Mouse (Mus musculus) testis, adult 2 months (tissue): ENCODE results near the gene Snrpa1.

Experiments used
- CTCF ChIP-seq: fragments of 200-500 bp; IDR thresholded peaks from 2 replicates; pipeline ENCODE4 v1.5.1; 2012; ENCODE audit warnings: low read depth, mild to moderate bottlenecking, inconsistent platforms, low read length, moderate library complexity; ENCODE audit not compliant: control insufficient read depth, insufficient read depth, insufficient replicate concordance
- POLR2A ChIP-seq: fragments of 200-500 bp; IDR thresholded peaks from 2 replicates; pipeline ENCODE4 v1.6.1; 2012; ENCODE audit warnings: low read depth, mild to moderate bottlenecking, inconsistent platforms, low read length, moderate library complexity; ENCODE audit not compliant: control insufficient read depth

DNA sequence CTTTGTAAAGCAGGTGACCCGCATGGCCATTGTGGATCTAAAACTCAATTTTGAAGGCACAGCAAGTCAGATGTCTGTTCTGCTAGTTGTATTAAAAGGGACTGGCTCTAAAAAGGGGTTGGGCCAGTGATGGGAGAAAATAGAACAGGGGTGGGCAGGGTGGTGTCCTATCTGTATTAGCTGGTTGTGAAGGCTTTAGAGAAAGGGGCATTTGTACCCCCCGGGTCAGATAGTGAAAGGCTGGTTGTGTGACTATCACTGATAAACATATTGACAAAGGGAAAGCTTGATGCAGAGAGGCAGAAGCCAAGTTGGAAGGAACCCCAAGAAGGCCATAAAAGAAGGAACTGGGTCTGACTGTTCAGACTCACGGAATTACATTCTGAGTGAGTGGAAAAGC lies 54.8 kb downstream of the Snrpa1 start:
- TF ChIP-seq CTCF (no peak), POLR2A (no peak)
